ENCODE assay signal across 21 mouse cellular contexts in the genomic region with DNA sequence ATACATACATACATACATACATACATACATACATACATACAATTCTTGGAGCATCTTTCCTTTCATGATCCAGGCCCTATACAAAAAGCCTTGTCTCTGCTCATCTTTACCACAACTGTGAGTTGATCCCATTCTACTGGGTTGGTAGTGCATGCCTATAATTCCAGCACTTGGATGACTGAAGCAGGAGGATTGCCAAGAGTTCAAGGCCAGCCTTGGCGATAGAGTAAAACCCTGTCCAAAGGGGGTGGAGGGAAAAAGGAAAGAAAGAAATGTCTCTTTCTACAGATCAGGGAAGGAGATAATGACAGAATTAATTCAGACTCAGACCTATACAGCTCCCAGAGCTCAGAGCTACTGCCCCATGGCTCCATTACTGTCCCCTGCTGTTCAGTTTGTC. TPM values are rescaled to one million over a fixed set of nuclear protein-coding genes. Genes with fewer than 3 reads are reported as not detected.
"Had no signal": no experiment of that assay in that cellular context is flagged by ENCODE, and none has a peak within 500 bp of the region (broad histone marks: within the 10 kb centered on the region; RNA-seq: fewer than 3 reads in every experiment).

No protein-coding gene starts in this region.

- H3K4me1 ChIP-seq: midbrain, embryonic 12.5 days; neural tube, embryonic 12.5 days had no signal

- H3K4me3 ChIP-seq: midbrain, embryonic 10.5 days; midbrain, embryonic 12.5 days; myocyte; neural tube, embryonic 12.5 days; neural tube, embryonic 15.5 days had no signal

- H3K36me3 ChIP-seq: midbrain, embryonic 10.5 days; midbrain, embryonic 12.5 days; neural tube, embryonic 12.5 days; neural tube, embryonic 15.5 days had no signal

- H3K4me2 ChIP-seq: lung, embryonic 14.5 days; midbrain, embryonic 12.5 days; neural tube, embryonic 12.5 days; neural tube, embryonic 15.5 days had no signal

- H3K27ac ChIP-seq: midbrain, embryonic 10.5 days; midbrain, embryonic 12.5 days; neural tube, embryonic 12.5 days; neural tube, embryonic 15.5 days had no signal

- H3K9ac ChIP-seq: lung, embryonic 14.5 days; midbrain, embryonic 12.5 days; neural tube, embryonic 12.5 days; neural tube, embryonic 15.5 days had no signal

- H3K9me3 ChIP-seq: midbrain, embryonic 10.5 days; midbrain, embryonic 12.5 days; neural tube, embryonic 12.5 days; neural tube, embryonic 15.5 days had no signal

- DNase-seq: lung, adult 18-20 months; lung, embryonic 14.5 days; lung, postnatal 10 days; lung, postnatal 4 days; midbrain, embryonic 14.5 days; retina, postnatal 1 day; right cerebral cortex, adult 18-20 months; right cerebral cortex, postnatal 25 days; right cerebral cortex, postnatal 4 days; spleen, adult 18-20 months; thymus, adult 18-20 months; thymus, postnatal 14 days; thymus, postnatal 36 days had no signal

- H3K27me3 ChIP-seq: neural tube, embryonic 12.5 days had no signal

- ATAC-seq: midbrain, embryonic 16.5 days had no signal

RNA-seq across cellular contexts. Expression of gene Oprd1, which starts 21.1 kb away (rescaled TPM):
- total RNA-seq: megakaryocyte, adult 5-6 weeks; megakaryocyte-erythroid progenitor cell, adult 5-6 weeks had no signal
- polyA plus RNA-seq: myocyte had no signal

RNA-seq across cellular contexts. Expression of gene Gm10300, which starts 48.7 kb away (rescaled TPM):
- polyA plus RNA-seq: midbrain, embryonic 10.5 days; midbrain, embryonic 14.5 days; midbrain, embryonic 16.5 days; neural tube, embryonic 12.5 days; neural tube, embryonic 15.5 days had no signal
